Mouse (Mus musculus) olfactory bulb, adult 2 months (tissue): ENCODE measurements around the gene En1. TPM values are rescaled to one million over a fixed set of nuclear protein-coding genes. Genes with fewer than 3 reads are reported as not detected.

ENCODE experiments used
- H3K27ac ChIP-seq: fragments of 200-500 bp; 2 replicates; pipeline ENCODE4 v1.5.1; 2012; ENCODE audit warnings: low read depth, low read length; ENCODE audit not compliant: insufficient read depth
- H3K4me1 ChIP-seq: fragments of 200-500 bp; 2 replicates; pipeline ENCODE4 v1.6.1; 2012; ENCODE audit warnings: low read length; ENCODE audit not compliant: control insufficient read depth, insufficient read depth
- H3K4me3 ChIP-seq: fragments of 200-500 bp; 2 replicates; pipeline ENCODE4 v1.5.1; 2012; ENCODE audit warnings: mild to moderate bottlenecking, low read depth, low read length, moderate library complexity; ENCODE audit not compliant: insufficient read depth
- CTCF ChIP-seq: fragments of 200-500 bp; IDR thresholded peaks from 2 replicates; pipeline ENCODE4 v1.5.1; 2012; ENCODE audit warnings: low read depth, mild to moderate bottlenecking, low read length, moderate library complexity; ENCODE audit not compliant: insufficient read depth
- POLR2A ChIP-seq: fragments of 200-500 bp; IDR thresholded peaks from 2 replicates; pipeline ENCODE4 v1.6.1; 2012; ENCODE audit warnings: mild to moderate bottlenecking, low read depth, low read length, moderate library complexity; ENCODE audit not compliant: insufficient read depth
- WGBS: fragments of 180-500 bp; shearing (Covaris S2); methylation state at CpG from one replicate; pipeline ENCODE4 v1.1.7; 2018; 5-methylcytosine and 5-hydroxymethylcytosine counted together
- polyA plus RNA-seq: library from polyadenylated mRNA; stranded (reverse); fragments of >200 nt; gene quantifications from 2 replicates; pipeline ENCODE4 v1.2.4, GENCODE M21; 2012; ENCODE audit warnings: low replicate concordance; ENCODE audit not compliant: missing spikeins, insufficient read depth, insufficient read length

En1 gene
- polyA plus RNA-seq, 1 experiment = not detected

DNA sequence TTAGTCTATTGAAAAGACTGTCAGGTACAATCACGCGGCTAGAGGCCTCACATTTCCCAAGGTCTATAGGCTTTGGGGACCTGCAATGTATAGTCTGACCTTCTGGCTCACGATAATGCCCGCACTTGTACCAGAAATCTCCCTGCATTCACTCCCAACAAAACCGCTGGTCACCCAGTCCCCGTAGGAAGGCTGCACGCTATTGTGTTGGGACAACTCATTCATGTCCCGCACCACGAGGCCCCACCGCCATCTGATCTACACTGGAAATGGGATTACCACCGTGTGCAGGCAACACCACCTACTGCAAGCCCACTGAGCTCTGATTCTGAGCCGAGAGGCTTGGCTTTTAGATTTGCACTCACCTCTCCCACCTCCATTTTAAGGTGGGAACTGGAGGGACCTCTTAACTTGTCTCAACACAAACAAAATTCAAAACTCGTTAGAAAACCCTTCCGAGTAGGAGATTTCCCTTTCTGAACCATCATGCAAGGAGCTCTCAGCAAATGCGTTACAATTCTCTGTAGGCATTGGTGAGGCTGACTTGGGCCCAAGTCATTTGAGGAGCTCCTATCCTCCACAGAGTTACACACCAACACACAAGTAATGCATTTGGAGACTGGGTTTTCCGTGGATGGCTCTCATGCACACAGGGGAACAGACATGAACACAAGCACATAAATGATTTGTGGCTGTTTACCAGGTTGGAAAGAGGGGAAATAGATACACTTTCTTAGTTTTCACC, 3.9 kb upstream of the En1 start:
- Histone ChIP-seq H3K27ac (no peak overlapping the region), H3K4me3 (no peak overlapping the region), H3K4me1 (0 out of 2 replicates have a peak, but pooled peaks cover 4% of the 10 kb centered on the region)
- TF ChIP-seq POLR2A = no peak
- no peak for TF ChIP-seq CTCF
- 4% methylated on average over 16 of the region's 16 CpGs for WGBS

DNA sequence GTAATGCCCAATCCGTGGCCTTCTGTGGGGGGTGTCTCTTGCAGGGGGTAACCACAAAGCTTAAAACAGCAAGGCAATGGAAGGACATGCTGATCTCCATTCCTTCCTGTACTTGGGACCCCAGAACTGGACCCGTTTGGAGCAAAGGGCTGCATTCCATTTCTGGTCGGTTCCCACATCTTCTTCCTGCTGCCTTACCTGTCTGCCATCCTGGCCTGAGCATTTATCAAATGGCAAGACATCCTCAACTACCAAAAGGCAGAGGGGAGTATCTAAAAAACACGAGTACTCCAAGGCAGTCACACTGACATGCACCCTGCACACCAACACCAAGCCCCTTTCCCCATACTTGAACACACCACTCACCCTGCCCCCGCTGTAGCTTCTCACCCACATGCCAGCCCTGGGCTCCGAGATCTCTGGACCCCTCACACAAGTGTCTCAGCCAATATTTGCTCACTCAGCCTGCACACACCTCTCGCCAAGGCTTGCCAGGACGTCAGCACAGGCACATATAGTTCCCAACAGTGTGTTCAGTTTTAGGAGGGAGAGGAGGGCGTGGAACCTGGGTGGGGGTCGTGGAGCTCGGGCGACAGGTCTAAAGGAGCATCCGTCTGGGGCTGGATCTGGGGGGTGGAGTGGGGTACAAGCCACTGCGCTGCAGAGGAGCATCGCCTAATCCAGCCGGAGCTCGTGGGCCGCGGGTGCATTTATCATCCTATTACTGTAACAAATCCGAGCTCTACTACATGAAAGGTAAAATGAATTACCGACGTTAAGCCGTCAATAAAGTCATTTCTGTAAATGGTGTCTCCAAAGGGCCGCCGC, 2.7 kb upstream of the En1 start:
- H3K4me3 ChIP-seq = no peak overlapping the region
- 0 out of 2 replicates have a peak, but pooled peaks cover 4% of the 10 kb centered on the region for H3K4me1 ChIP-seq
- 3% methylated on average over 25 of the region's 25 CpGs for WGBS
- no peak for TF ChIP-seq POLR2A
- H3K27ac ChIP-seq = no peak overlapping the region

DNA sequence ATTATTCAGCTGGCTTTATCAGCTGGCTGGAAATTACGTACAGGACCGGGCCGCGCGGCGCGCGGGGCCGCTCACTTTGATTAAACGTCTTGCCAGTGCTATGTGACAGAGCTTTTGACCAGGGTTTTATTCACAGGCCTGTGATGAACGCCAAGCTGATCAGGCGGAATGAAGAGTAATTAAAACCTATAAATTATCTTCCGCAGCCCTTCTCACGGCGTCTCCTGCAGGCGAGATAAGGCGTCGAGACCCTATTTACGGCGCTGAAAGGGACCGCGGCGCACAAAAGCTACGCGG, 2.1 kb upstream of the En1 start:
- WGBS = 4% methylated on average over 25 of the region's 25 CpGs
- no peak overlapping the region for H3K27ac ChIP-seq
- H3K4me1 ChIP-seq = 0 out of 2 replicates have a peak, but pooled peaks cover 4% of the 10 kb centered on the region
- no peak overlapping the region for H3K4me3 ChIP-seq
- TF ChIP-seq POLR2A (no peak), CTCF (no peak)

DNA sequence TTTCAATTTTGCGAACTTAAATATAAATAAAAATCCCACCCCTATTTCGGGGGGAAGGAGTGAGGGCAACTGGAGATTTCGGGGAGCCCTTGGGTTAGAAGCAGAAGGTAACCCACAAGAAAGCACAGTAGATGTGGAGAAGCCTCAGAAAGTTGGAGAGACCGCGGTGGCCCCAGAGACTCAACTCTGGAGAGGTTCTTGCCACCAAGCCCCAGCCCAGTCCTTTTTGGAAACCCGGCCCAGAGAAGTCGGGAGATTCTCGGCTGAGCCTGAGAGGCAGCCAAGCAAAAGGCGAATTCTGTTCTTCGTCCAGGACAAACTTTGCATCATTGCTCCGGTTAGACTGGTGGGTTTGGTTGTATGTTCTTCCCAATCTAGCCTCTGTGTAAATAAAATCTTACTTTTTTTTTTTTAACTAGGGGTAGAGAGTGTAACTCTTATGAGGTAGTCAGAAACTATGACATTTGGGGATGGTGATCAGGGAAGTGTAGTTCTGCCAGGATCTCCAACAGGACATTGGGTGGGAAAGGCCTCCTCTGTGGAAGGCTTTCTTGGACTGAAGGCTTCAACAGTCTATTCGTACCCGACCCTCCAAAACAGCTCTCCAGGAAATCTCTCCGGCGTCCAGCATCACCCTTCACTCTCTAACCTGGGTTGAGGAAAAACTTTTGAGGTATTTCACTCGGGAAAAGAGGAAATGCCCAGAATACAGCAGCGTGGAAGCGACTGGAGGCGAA, 1.5 kb upstream of the En1 start:
- Histone ChIP-seq H3K4me1 (0 out of 2 replicates have a peak, but pooled peaks cover 4% of the 10 kb centered on the region), H3K4me3 (no peak overlapping the region), H3K27ac (no peak overlapping the region)
- WGBS = 4% methylated on average over 19 of the region's 19 CpGs
- no peak for TF ChIP-seq POLR2A
- TF ChIP-seq CTCF = no peak

DNA sequence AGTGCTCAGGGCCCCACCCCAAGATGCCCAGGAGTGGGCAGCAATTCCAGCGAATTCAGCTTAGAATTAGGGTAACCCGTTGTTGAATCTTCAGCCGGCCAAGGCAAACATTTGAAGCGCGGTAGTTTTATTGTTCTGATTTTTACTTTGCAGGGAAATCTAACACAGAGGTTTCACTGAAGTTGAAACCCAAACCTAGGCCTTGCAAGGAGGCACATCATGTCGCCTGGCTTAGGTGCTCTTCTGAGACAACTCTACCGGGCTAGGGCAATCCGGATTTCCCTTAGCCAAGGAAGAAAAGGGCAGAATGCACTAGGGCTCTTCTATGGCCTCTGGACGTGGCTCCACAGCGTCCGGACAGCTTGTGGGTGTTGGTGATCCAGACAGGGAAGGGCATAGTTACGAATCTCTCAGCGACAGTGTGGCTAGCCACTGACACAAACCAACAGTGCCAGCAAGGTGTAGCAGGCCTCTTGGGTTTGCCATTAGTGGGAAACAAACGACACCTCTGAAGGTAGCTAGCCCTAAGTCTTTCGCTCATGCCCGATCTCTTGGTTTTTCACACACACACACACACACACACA, 873 bp upstream of the En1 start:
- TF ChIP-seq POLR2A (no peak), CTCF (no peak)
- WGBS = 3% methylated on average over 16 of the region's 16 CpGs
- no peak overlapping the region for H3K4me3 ChIP-seq
- 0 out of 2 replicates have a peak, but pooled peaks cover 4% of the 10 kb centered on the region for H3K4me1 ChIP-seq
- no peak overlapping the region for H3K27ac ChIP-seq

DNA sequence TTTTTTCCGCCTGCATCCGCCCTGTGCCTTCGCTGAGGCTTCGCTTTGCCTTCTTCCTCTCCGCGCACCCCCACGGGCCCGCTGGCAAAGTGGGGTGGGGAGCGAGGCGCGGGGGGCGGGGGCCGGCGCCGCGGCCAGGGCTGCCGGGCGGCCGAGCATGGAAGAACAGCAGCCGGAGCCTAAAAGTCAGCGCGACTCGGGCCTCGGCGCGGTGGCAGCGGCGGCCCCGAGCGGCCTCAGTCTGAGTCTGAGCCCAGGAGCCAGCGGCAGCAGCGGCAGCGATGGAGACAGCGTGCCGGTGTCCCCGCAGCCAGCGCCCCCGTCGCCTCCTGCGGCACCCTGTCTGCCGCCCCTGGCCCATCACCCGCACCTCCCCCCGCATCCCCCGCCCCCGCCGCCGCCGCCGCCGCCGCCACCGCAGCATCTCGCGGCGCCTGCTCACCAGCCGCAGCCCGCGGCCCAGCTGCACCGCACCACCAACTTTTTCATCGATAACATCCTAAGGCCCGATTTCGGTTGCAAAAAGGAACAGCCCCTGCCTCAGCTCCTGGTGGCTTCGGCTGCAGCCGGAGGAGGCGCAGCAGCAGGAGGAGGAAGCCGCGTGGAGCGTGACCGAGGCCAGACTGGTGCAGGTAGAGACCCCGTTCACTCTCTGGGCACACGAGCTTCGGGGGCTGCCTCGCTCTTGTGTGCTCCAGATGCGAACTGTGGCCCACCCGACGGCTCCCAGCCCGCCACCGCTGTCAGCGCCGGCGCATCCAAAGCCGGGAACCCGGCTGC, 848 bp downstream of the En1 start:
- no peak for TF ChIP-seq CTCF
- TF ChIP-seq POLR2A = no peak
- no peak overlapping the region for H3K27ac ChIP-seq
- WGBS = under 1% methylated on average over 80 of the region's 83 CpGs
- 0 out of 2 replicates have a peak, but pooled peaks cover 4% of the 10 kb centered on the region for H3K4me1 ChIP-seq
- no peak overlapping the region for H3K4me3 ChIP-seq

DNA sequence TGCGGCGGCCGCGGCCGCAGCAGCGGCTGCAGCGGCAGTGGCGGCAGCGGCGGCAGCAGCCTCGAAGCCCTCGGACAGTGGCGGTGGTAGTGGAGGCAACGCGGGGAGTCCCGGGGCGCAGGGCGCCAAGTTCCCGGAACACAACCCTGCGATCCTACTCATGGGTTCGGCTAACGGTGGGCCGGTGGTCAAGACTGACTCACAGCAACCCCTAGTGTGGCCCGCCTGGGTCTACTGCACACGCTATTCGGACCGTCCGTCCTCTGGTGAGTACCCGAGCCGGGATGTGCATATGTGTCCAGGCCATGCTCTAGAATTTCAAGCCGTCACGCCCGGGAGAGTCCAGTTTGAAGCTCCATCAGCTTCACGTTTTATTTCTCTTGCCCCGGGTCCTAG, 1.4 kb downstream of the En1 start:
- Histone ChIP-seq H3K4me3 (no peak overlapping the region), H3K27ac (no peak overlapping the region), H3K4me1 (0 out of 2 replicates have a peak, but pooled peaks cover 4% of the 10 kb centered on the region)
- TF ChIP-seq CTCF = no peak
- TF ChIP-seq POLR2A = no peak
- WGBS = 4% methylated on average over 35 of the region's 35 CpGs
